Mouse (Mus musculus): ENCODE results near the gene Cd93. TPM values are rescaled to one million over a fixed set of nuclear protein-coding genes. Genes with fewer than 3 reads are reported as not detected.

Gene Cd93
- 8.5 and 8.6 TPM in 2 replicates for polyA plus RNA-seq (2014; fragmentation: Nextera tagmentation; extraction: Ambion mirVana)

- Histone ChIP-seq H3K4me3 (ENCODE audit: low read depth, low read length) (no peak within 1 kb of the TSS), H3K9ac (ENCODE audit: low read length) (no peak within 1 kb of the TSS), H3K36me3 (ENCODE audit: control insufficient read depth, insufficient read depth, low read length) (no peaks in the 10 kb centered on the region), H3K27ac (ENCODE audit: low read depth, low read length) (0 out of 2 replicates have a peak within 1 kb of the TSS, but pooled peaks have one; percentile 1), H3K4me2 (ENCODE audit: low read length) (no peak within 1 kb of the TSS), H3K9me3 (replicated peaks; ENCODE audit: control insufficient read depth, low read length) (no peaks in the 10 kb centered on the region), H3K27me3 (replicated peaks; ENCODE audit: control insufficient read depth, insufficient read depth, low read length) (no peaks in the 10 kb centered on the region), H3K4me1 (ENCODE audit: control insufficient read depth, insufficient read depth, low read length) (no peaks in the 10 kb centered on the region)
- no peak for DNase-seq (ENCODE audit: low spot score)
- 65% methylated on average over 13 of the region's 13 CpGs for WGBS
- no peak for ATAC-seq
Observed at GRCm38 (mm10) chr2:148443249-148443958, at the start of gene Cd93. Cd93 (minus strand) TSS chr2:148443563.

GRCm38 (mm10) chr2:148492108-148492507 lies 48.7 kb upstream of the Cd93 start:
- Histone ChIP-seq H3K36me3 (ENCODE audit: control insufficient read depth, insufficient read depth, low read length) (no peaks in the 10 kb centered on the region), H3K9me3 (replicated peaks; ENCODE audit: control insufficient read depth, low read length) (no peaks in the 10 kb centered on the region), H3K4me1 (ENCODE audit: control insufficient read depth, insufficient read depth, low read length) (no peaks in the 10 kb centered on the region), H3K4me3 (ENCODE audit: low read depth, low read length) (no peak overlapping the region), H3K27me3 (replicated peaks; ENCODE audit: control insufficient read depth, insufficient read depth, low read length) (no peaks in the 10 kb centered on the region), H3K9ac (ENCODE audit: low read length) (no peak overlapping the region), H3K4me2 (ENCODE audit: low read length) (no peak overlapping the region), H3K27ac (ENCODE audit: low read depth, low read length) (no peak overlapping the region)
- DNase-seq (ENCODE audit: low spot score) (no peak), ATAC-seq (no peak)
- WGBS: 87% methylated on average over 4 of the region's 4 CpGs

- Histone ChIP-seq H3K9me3 (replicated peaks; ENCODE audit: control insufficient read depth, low read length) (no peaks in the 10 kb centered on the region), H3K4me2 (ENCODE audit: low read length) (no peak overlapping the region), H3K9ac (ENCODE audit: low read length) (no peak overlapping the region), H3K4me1 (ENCODE audit: control insufficient read depth, insufficient read depth, low read length) (no peaks in the 10 kb centered on the region), H3K4me3 (ENCODE audit: low read depth, low read length) (no peak overlapping the region), H3K36me3 (ENCODE audit: control insufficient read depth, insufficient read depth, low read length) (no peaks in the 10 kb centered on the region), H3K27me3 (replicated peaks; ENCODE audit: control insufficient read depth, insufficient read depth, low read length) (no peaks in the 10 kb centered on the region), H3K27ac (ENCODE audit: low read depth, low read length) (no peak overlapping the region)
- WGBS: 73% methylated on average over 6 of the region's 6 CpGs
- DNase-seq (ENCODE audit: low spot score): no peak
- no peak for ATAC-seq
Observed at GRCm38 (mm10) chr2:148490150-148490549, 46.8 kb upstream of the Cd93 start.

GRCm38 (mm10) chr2:148488885-148489284 lies 45.5 kb upstream of the Cd93 start:
- DNase-seq (ENCODE audit: low spot score) (no peak), ATAC-seq (no peak)
- Histone ChIP-seq H3K9me3 (replicated peaks; ENCODE audit: control insufficient read depth, low read length) (no peaks in the 10 kb centered on the region), H3K9ac (ENCODE audit: low read length) (no peak overlapping the region), H3K4me3 (ENCODE audit: low read depth, low read length) (no peak overlapping the region), H3K4me1 (ENCODE audit: control insufficient read depth, insufficient read depth, low read length) (no peaks in the 10 kb centered on the region), H3K27ac (ENCODE audit: low read depth, low read length) (no peak overlapping the region), H3K36me3 (ENCODE audit: control insufficient read depth, insufficient read depth, low read length) (no peaks in the 10 kb centered on the region), H3K27me3 (replicated peaks; ENCODE audit: control insufficient read depth, insufficient read depth, low read length) (no peaks in the 10 kb centered on the region), H3K4me2 (ENCODE audit: low read length) (no peak overlapping the region)
- WGBS: 96% methylated on average over 2 of the region's 2 CpGs

GRCm38 (mm10) chr2:148485576-148485975 lies 42.2 kb upstream of the Cd93 start:
- no peak overlapping the region for H3K9ac ChIP-seq (ENCODE audit: low read length)
- H3K27ac ChIP-seq (ENCODE audit: low read depth, low read length): no peak overlapping the region
- no peaks in the 10 kb centered on the region for H3K9me3 ChIP-seq (replicated peaks; ENCODE audit: control insufficient read depth, low read length)
- no peaks in the 10 kb centered on the region for H3K27me3 ChIP-seq (replicated peaks; ENCODE audit: control insufficient read depth, insufficient read depth, low read length)
- no peak overlapping the region for H3K4me2 ChIP-seq (ENCODE audit: low read length)
- no peak overlapping the region for H3K4me3 ChIP-seq (ENCODE audit: low read depth, low read length)
- no peaks in the 10 kb centered on the region for H3K4me1 ChIP-seq (ENCODE audit: control insufficient read depth, insufficient read depth, low read length)
- DNase-seq (ENCODE audit: low spot score) (no peak), ATAC-seq (no peak)
- H3K36me3 ChIP-seq (ENCODE audit: control insufficient read depth, insufficient read depth, low read length): no peaks in the 10 kb centered on the region
- WGBS: 92% methylated on average over 4 of the region's 4 CpGs

- Histone ChIP-seq H3K4me1 (ENCODE audit: control insufficient read depth, insufficient read depth, low read length) (no peaks in the 10 kb centered on the region), H3K4me2 (ENCODE audit: low read length) (no peak overlapping the region), H3K9ac (ENCODE audit: low read length) (no peak overlapping the region), H3K27me3 (replicated peaks; ENCODE audit: control insufficient read depth, insufficient read depth, low read length) (no peaks in the 10 kb centered on the region), H3K4me3 (ENCODE audit: low read depth, low read length) (no peak overlapping the region), H3K9me3 (replicated peaks; ENCODE audit: control insufficient read depth, low read length) (no peaks in the 10 kb centered on the region), H3K27ac (ENCODE audit: low read depth, low read length) (no peak overlapping the region), H3K36me3 (ENCODE audit: control insufficient read depth, insufficient read depth, low read length) (no peaks in the 10 kb centered on the region)
- no peak for ATAC-seq
- no peak for DNase-seq (ENCODE audit: low spot score)
- 92% methylated on average over 8 of the region's 8 CpGs for WGBS
Observed at GRCm38 (mm10) chr2:148480376-148480775, 37.0 kb upstream of the Cd93 start.

GRCm38 (mm10) chr2:148478141-148478701 lies 34.9 kb upstream of the Cd93 start:
- no peaks in the 10 kb centered on the region for H3K4me1 ChIP-seq (ENCODE audit: control insufficient read depth, insufficient read depth, low read length)
- 34% methylated on average over 3 of the region's 3 CpGs for WGBS
- H3K4me2 ChIP-seq (ENCODE audit: low read length): no peak overlapping the region
- no peaks in the 10 kb centered on the region for H3K27me3 ChIP-seq (replicated peaks; ENCODE audit: control insufficient read depth, insufficient read depth, low read length)
- no peak overlapping the region for H3K27ac ChIP-seq (ENCODE audit: low read depth, low read length)
- H3K9ac ChIP-seq (ENCODE audit: low read length): no peak overlapping the region
- peak; percentile 46; the same call in 1 of the 2 replicates for ATAC-seq
- no peaks in the 10 kb centered on the region for H3K36me3 ChIP-seq (ENCODE audit: control insufficient read depth, insufficient read depth, low read length)
- peak; percentile 32 for DNase-seq (ENCODE audit: low spot score)
- no peak overlapping the region for H3K4me3 ChIP-seq (ENCODE audit: low read depth, low read length)
- H3K9me3 ChIP-seq (replicated peaks; ENCODE audit: control insufficient read depth, low read length): no peaks in the 10 kb centered on the region

GRCm38 (mm10) chr2:148477346-148477745 lies 34.0 kb upstream of the Cd93 start:
- Histone ChIP-seq H3K36me3 (ENCODE audit: control insufficient read depth, insufficient read depth, low read length) (no peaks in the 10 kb centered on the region), H3K27me3 (replicated peaks; ENCODE audit: control insufficient read depth, insufficient read depth, low read length) (no peaks in the 10 kb centered on the region), H3K9me3 (replicated peaks; ENCODE audit: control insufficient read depth, low read length) (no peaks in the 10 kb centered on the region), H3K4me3 (ENCODE audit: low read depth, low read length) (no peak overlapping the region), H3K9ac (ENCODE audit: low read length) (no peak overlapping the region), H3K4me2 (ENCODE audit: low read length) (no peak overlapping the region), H3K4me1 (ENCODE audit: control insufficient read depth, insufficient read depth, low read length) (no peaks in the 10 kb centered on the region), H3K27ac (ENCODE audit: low read depth, low read length) (no peak overlapping the region)
- 85% methylated on average over 2 of the region's 2 CpGs for WGBS
- ATAC-seq: no peak
- DNase-seq (ENCODE audit: low spot score): no peak

GRCm38 (mm10) chr2:148476576-148476975 lies 33.2 kb upstream of the Cd93 start:
- Histone ChIP-seq H3K27me3 (replicated peaks; ENCODE audit: control insufficient read depth, insufficient read depth, low read length) (no peaks in the 10 kb centered on the region), H3K9me3 (replicated peaks; ENCODE audit: control insufficient read depth, low read length) (no peaks in the 10 kb centered on the region), H3K4me3 (ENCODE audit: low read depth, low read length) (no peak overlapping the region), H3K4me1 (ENCODE audit: control insufficient read depth, insufficient read depth, low read length) (no peaks in the 10 kb centered on the region), H3K36me3 (ENCODE audit: control insufficient read depth, insufficient read depth, low read length) (no peaks in the 10 kb centered on the region), H3K9ac (ENCODE audit: low read length) (no peak overlapping the region), H3K4me2 (ENCODE audit: low read length) (no peak overlapping the region), H3K27ac (ENCODE audit: low read depth, low read length) (no peak overlapping the region)
- WGBS: 80% methylated on average over 4 of the region's 4 CpGs
- no peak for DNase-seq (ENCODE audit: low spot score)
- ATAC-seq: no peak

All from forebrain, embryonic 14.5 days (tissue).